Mouse (Mus musculus): Measurements from ENCODE around the gene Adcy3. TPM values are rescaled to one million over a fixed set of nuclear protein-coding genes. Genes with fewer than 3 reads are reported as not detected.
A peak's percentile ranks its signal among the peaks of the same experiment; 100 is the strongest.

Gene Adcy3
- polyA plus RNA-seq, 1 experiment from 2014 or later = 7.4 TPM

GRCm38 (mm10) chr12:4193025-4193740 is 60.3 kb downstream of the Adcy3 start:
- Histone ChIP-seq H3K9ac (ENCODE audit: low read depth, low read length) (no peak overlapping the region), H3K4me3 (ENCODE audit: low read length) (no peak overlapping the region), H3K27ac (ENCODE audit: low read depth, low read length) (peak overlapping the region; percentile 52; the same call in 1 of the 2 replicates), H3K9me3 (ENCODE audit: control insufficient read depth, low read length) (no peaks in the 10 kb centered on the region), H3K27me3 (ENCODE audit: control insufficient read depth, insufficient read depth, low read length) (no peaks in the 10 kb centered on the region), H3K36me3 (ENCODE audit: control insufficient read depth, insufficient read depth, low read length) (peaks cover 5% of the 10 kb centered on the region; the same call in 1 of the 2 replicates), H3K4me1 (ENCODE audit: control insufficient read depth, insufficient read depth, low read length) (peaks cover 18% of the 10 kb centered on the region), H3K4me2 (replicated peaks; ENCODE audit: low read depth, low read length) (no peak overlapping the region)
- ATAC-seq (ENCODE audit: low FRiP score, low TSS enrichment) = peak; percentile 21; the same call in 1 of the 2 replicates
- WGBS = 53% methylated on average over 10 of the region's 10 CpGs

- peaks cover 9% of the 10 kb centered on the region; the same call in 1 of the 2 replicates for H3K4me1 ChIP-seq (ENCODE audit: control insufficient read depth, insufficient read depth, low read length)
- 92% methylated on average over 14 of the region's 14 CpGs for WGBS
- no peak for ATAC-seq (ENCODE audit: low FRiP score, low TSS enrichment)
- H3K4me3 ChIP-seq (ENCODE audit: low read length) = no peak overlapping the region
- no peak overlapping the region for H3K9ac ChIP-seq (ENCODE audit: low read depth, low read length)
- H3K36me3 ChIP-seq (ENCODE audit: control insufficient read depth, insufficient read depth, low read length) = peaks cover 5% of the 10 kb centered on the region; the same call in 1 of the 2 replicates
- H3K9me3 ChIP-seq (ENCODE audit: control insufficient read depth, low read length) = no peaks in the 10 kb centered on the region
- no peak overlapping the region for H3K27ac ChIP-seq (ENCODE audit: low read depth, low read length)
- no peaks in the 10 kb centered on the region for H3K27me3 ChIP-seq (ENCODE audit: control insufficient read depth, insufficient read depth, low read length)
- H3K4me2 ChIP-seq (replicated peaks; ENCODE audit: low read depth, low read length) = no peak overlapping the region
Observed at GRCm38 (mm10) chr12:4194643-4195042, 61.7 kb downstream of the Adcy3 start.

GRCm38 (mm10) chr12:4198702-4199101 is 65.8 kb downstream of the Adcy3 start:
- no peak overlapping the region for H3K4me3 ChIP-seq (ENCODE audit: low read length)
- H3K27ac ChIP-seq (ENCODE audit: low read depth, low read length) = no peak overlapping the region
- peaks cover 5% of the 10 kb centered on the region; the same call in 1 of the 2 replicates for H3K36me3 ChIP-seq (ENCODE audit: control insufficient read depth, insufficient read depth, low read length)
- H3K4me1 ChIP-seq (ENCODE audit: control insufficient read depth, insufficient read depth, low read length) = no peaks in the 10 kb centered on the region
- no peaks in the 10 kb centered on the region for H3K9me3 ChIP-seq (ENCODE audit: control insufficient read depth, low read length)
- H3K9ac ChIP-seq (ENCODE audit: low read depth, low read length) = no peak overlapping the region
- WGBS = 91% methylated on average over 4 of the region's 4 CpGs
- no peaks in the 10 kb centered on the region for H3K27me3 ChIP-seq (ENCODE audit: control insufficient read depth, insufficient read depth, low read length)
- ATAC-seq (ENCODE audit: low FRiP score, low TSS enrichment) = no peak
- H3K4me2 ChIP-seq (replicated peaks; ENCODE audit: low read depth, low read length) = no peak overlapping the region

- no peak overlapping the region for H3K27ac ChIP-seq (ENCODE audit: low read depth, low read length)
- H3K36me3 ChIP-seq (ENCODE audit: control insufficient read depth, insufficient read depth, low read length) = peaks cover 8% of the 10 kb centered on the region; the same call in 1 of the 2 replicates
- no peak overlapping the region for H3K4me3 ChIP-seq (ENCODE audit: low read length)
- 96% methylated on average over 11 of the region's 11 CpGs for WGBS
- H3K4me1 ChIP-seq (ENCODE audit: control insufficient read depth, insufficient read depth, low read length) = no peaks in the 10 kb centered on the region
- no peak overlapping the region for H3K4me2 ChIP-seq (replicated peaks; ENCODE audit: low read depth, low read length)
- no peaks in the 10 kb centered on the region for H3K9me3 ChIP-seq (ENCODE audit: control insufficient read depth, low read length)
- no peak for ATAC-seq (ENCODE audit: low FRiP score, low TSS enrichment)
- no peak overlapping the region for H3K9ac ChIP-seq (ENCODE audit: low read depth, low read length)
- H3K27me3 ChIP-seq (ENCODE audit: control insufficient read depth, insufficient read depth, low read length) = no peaks in the 10 kb centered on the region
Observed at GRCm38 (mm10) chr12:4199271-4199670, 66.4 kb downstream of the Adcy3 start.

GRCm38 (mm10) chr12:4201454-4202200 is 68.7 kb downstream of the Adcy3 start:
- ATAC-seq (ENCODE audit: low FRiP score, low TSS enrichment) = no peak
- Histone ChIP-seq H3K9me3 (ENCODE audit: control insufficient read depth, low read length) (no peaks in the 10 kb centered on the region), H3K27ac (ENCODE audit: low read depth, low read length) (no peak overlapping the region), H3K4me3 (ENCODE audit: low read length) (no peak overlapping the region), H3K4me1 (ENCODE audit: control insufficient read depth, insufficient read depth, low read length) (no peaks in the 10 kb centered on the region), H3K4me2 (replicated peaks; ENCODE audit: low read depth, low read length) (no peak overlapping the region), H3K9ac (ENCODE audit: low read depth, low read length) (no peak overlapping the region), H3K36me3 (ENCODE audit: control insufficient read depth, insufficient read depth, low read length) (peaks cover 17% of the 10 kb centered on the region; the same call in 1 of the 2 replicates), H3K27me3 (ENCODE audit: control insufficient read depth, insufficient read depth, low read length) (no peaks in the 10 kb centered on the region)
- 91% methylated on average over 13 of the region's 13 CpGs for WGBS

- Histone ChIP-seq H3K4me1 (ENCODE audit: control insufficient read depth, insufficient read depth, low read length) (no peaks in the 10 kb centered on the region), H3K27ac (ENCODE audit: low read depth, low read length) (no peak overlapping the region), H3K27me3 (ENCODE audit: control insufficient read depth, insufficient read depth, low read length) (no peaks in the 10 kb centered on the region), H3K36me3 (ENCODE audit: control insufficient read depth, insufficient read depth, low read length) (peaks cover 18% of the 10 kb centered on the region; the same call in 1 of the 2 replicates), H3K9me3 (ENCODE audit: control insufficient read depth, low read length) (no peaks in the 10 kb centered on the region), H3K4me3 (ENCODE audit: low read length) (no peak overlapping the region), H3K4me2 (replicated peaks; ENCODE audit: low read depth, low read length) (no peak overlapping the region), H3K9ac (ENCODE audit: low read depth, low read length) (no peak overlapping the region)
- WGBS = 95% methylated on average over 4 of the region's 4 CpGs
- no peak; the same call in 1 of the 2 replicates for ATAC-seq (ENCODE audit: low FRiP score, low TSS enrichment)
Observed at GRCm38 (mm10) chr12:4202206-4202605, 69.3 kb downstream of the Adcy3 start.

- WGBS = 94% methylated on average over 11 of the region's 11 CpGs
- H3K36me3 ChIP-seq (ENCODE audit: control insufficient read depth, insufficient read depth, low read length) = peaks cover 37% of the 10 kb centered on the region; the same call in 1 of the 2 replicates
- no peak for ATAC-seq (ENCODE audit: low FRiP score, low TSS enrichment)
- H3K4me3 ChIP-seq (ENCODE audit: low read length) = no peak overlapping the region
- no peak overlapping the region for H3K27ac ChIP-seq (ENCODE audit: low read depth, low read length)
- no peak overlapping the region for H3K9ac ChIP-seq (ENCODE audit: low read depth, low read length)
- H3K9me3 ChIP-seq (ENCODE audit: control insufficient read depth, low read length) = no peaks in the 10 kb centered on the region
- no peak overlapping the region for H3K4me2 ChIP-seq (replicated peaks; ENCODE audit: low read depth, low read length)
- H3K27me3 ChIP-seq (ENCODE audit: control insufficient read depth, insufficient read depth, low read length) = no peaks in the 10 kb centered on the region
- H3K4me1 ChIP-seq (ENCODE audit: control insufficient read depth, insufficient read depth, low read length) = no peaks in the 10 kb centered on the region
Observed at GRCm38 (mm10) chr12:4206106-4206505, 73.2 kb downstream of the Adcy3 start.

GRCm38 (mm10) chr12:4208405-4209133 is 75.7 kb downstream of the Adcy3 start:
- H3K36me3 ChIP-seq (ENCODE audit: control insufficient read depth, insufficient read depth, low read length) = peaks cover 57% of the 10 kb centered on the region; the same call in 1 of the 2 replicates
- ATAC-seq (ENCODE audit: low FRiP score, low TSS enrichment) = no peak

More at GRCm38 (mm10) chr12:4208405-4209133, 75.7 kb downstream of the Adcy3 start:
- WGBS = 84% methylated on average over 13 of the region's 15 CpGs
- H3K4me1 ChIP-seq (ENCODE audit: control insufficient read depth, insufficient read depth, low read length) = 0 out of 2 replicates have a peak, but pooled peaks cover 6% of the 10 kb centered on the region
- no peak overlapping the region for H3K4me2 ChIP-seq (replicated peaks; ENCODE audit: low read depth, low read length)
- no peak overlapping the region for H3K27ac ChIP-seq (ENCODE audit: low read depth, low read length)
- H3K27me3 ChIP-seq (ENCODE audit: control insufficient read depth, insufficient read depth, low read length) = no peaks in the 10 kb centered on the region
- H3K4me3 ChIP-seq (ENCODE audit: low read length) = no peak overlapping the region
- H3K9ac ChIP-seq (ENCODE audit: low read depth, low read length) = no peak overlapping the region
- H3K9me3 ChIP-seq (ENCODE audit: control insufficient read depth, low read length) = no peaks in the 10 kb centered on the region

Measured in kidney, embryonic 14.5 days (tissue).